Mouse (Mus musculus) embryonic stem cell, embryonic (primary cell): ENCODE results near the gene Trip12.

Experiments
- CTCF ChIA-PET, 4 experiments: fragments of 300-600 bp in 2 of 4; fragments of 350-600 bp in 2 of 4; sonication (Branson Sonifier 250); formaldehyde crosslinking; loops; one replicate each; lab custom pipeline; 2022; ENCODE audit warnings: inconsistent platforms in 2 of 4; lab: Charles Lee
- POLR2A ChIA-PET, 4 experiments: fragments of 300-600 bp in 2 of 4; fragments of 350-600 bp in 2 of 4; sonication (Branson Sonifier 250); formaldehyde crosslinking; loops; one replicate each; lab custom pipeline; 2022; ENCODE audit warnings: antibody characterized with exemption in 4 of 4, inconsistent platforms in 1 of 4; lab: Charles Lee

The Trip12 gene

DNA sequence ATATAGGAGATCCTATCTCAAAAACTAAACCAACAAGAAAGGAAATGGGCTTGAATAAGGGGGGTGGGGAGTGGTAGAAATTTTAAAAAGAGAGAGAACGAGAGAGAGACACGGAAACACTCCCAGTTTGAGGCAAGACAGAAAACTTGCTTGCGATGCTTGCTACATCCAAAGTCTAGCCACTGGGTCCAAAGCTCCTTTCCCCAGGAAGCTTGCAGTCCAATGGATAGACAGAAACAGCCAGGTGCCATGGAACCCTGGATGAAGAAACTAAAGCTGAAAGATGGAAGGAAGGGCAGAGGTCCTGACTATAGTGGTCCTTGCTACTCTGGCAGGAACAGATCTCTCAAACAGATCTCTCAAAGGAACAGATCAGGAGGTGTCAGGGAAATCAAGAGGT lies 8.0 kb upstream of the Trip12 start:
- ChIA-PET POLR2A (interaction anchor here in 3 of 4 experiments (0.5 to 13.3 kb wide), 9 partner anchors 8 to 22 kb away, joined by 3 to 335 read pairs (median 7); partner anchors contain the start of genes Fbxo36 (in 2 of the 3) and Trip12 (in 2 of the 3)), CTCF (interaction anchor here in 1 of 4 experiments (0.6 kb wide), 1 partner anchor 33 kb away, joined by 7 read pairs; no protein-coding TSS in a partner anchor)

- POLR2A ChIA-PET = interaction anchor here (0.9 to 13.3 kb wide), 10 partner anchors 8 to 34 kb away, joined by 3 to 335 read pairs (median 10); partner anchors contain the start of genes Fbxo36 (in 2 of the 4) and Trip12 (in 1 of the 4)
- CTCF ChIA-PET = interaction anchor here in 1 of 4 experiments (0.6 kb wide), 1 partner anchor 34 kb away, joined by 7 read pairs; no protein-coding TSS in a partner anchor
These were observed 7.4 kb upstream of the Trip12 start for GRCm38 (mm10) chr1:84847698-84848097.

GRCm38 (mm10) chr1:84843366-84843765 lies 3.0 kb upstream of the Trip12 start:
- ChIA-PET CTCF (interaction anchor here in 1 of 4 experiments (1.1 kb wide), 1 partner anchor 23 kb away, joined by 7 read pairs; no protein-coding TSS in a partner anchor), POLR2A (interaction anchor here in 3 of 4 experiments (1.1 to 13.3 kb wide), 7 partner anchors 8 to 33 kb away, joined by 3 to 335 read pairs (median 160); no protein-coding TSS in a partner anchor)

DNA sequence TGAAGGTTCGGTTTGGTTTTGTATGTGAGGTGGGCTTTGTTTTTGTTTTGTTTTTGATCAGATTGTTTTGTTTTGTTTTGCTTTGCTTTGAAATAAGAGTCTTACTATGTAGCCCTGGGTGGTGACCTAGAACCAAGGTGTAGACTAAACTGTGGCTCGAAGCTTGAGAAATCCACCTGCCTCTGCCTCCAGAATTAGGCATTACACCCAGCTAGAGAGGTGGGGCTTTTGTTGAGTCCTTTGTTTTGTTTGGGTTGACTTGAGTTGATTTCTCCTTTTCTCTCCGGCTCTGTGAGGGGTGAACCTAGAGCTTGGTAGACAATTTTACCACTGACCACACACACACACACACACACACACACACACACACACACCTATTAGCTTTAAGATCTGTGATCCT lies 745 bp upstream of the Trip12 start:
- POLR2A ChIA-PET = interaction anchor here (0.6 to 13.3 kb wide), 35 partner anchors 7 to 224 kb away, joined by 3 to 335 read pairs (median 6); no protein-coding TSS in a partner anchor
- CTCF ChIA-PET = interaction anchor here in 2 of 4 experiments (0.6 to 2.6 kb wide), 9 partner anchors 11 to 41 kb away, joined by 3 to 15 read pairs (median 6); no protein-coding TSS in a partner anchor

- CTCF ChIA-PET = interaction anchor here (0.7 to 2.6 kb wide), 11 partner anchors 10 to 42 kb away, joined by 3 to 11 read pairs (median 3); no protein-coding TSS in a partner anchor
These were observed 853 bp downstream of the Trip12 start, which contains the start of gene Fbxo36 for GRCm38 (mm10) chr1:84839309-84840017. TSS of gene Fbxo36 (plus strand) at chr1:84839841.

GRCm38 (mm10) chr1:84838621-84839151 lies 1.6 kb downstream of the Trip12 start:
- CTCF ChIA-PET = interaction anchor here in 3 of 4 experiments (0.5 to 2.6 kb wide), 5 partner anchors 28 to 264 kb away, joined by 3 to 9 read pairs (median 5); no protein-coding TSS in a partner anchor
- POLR2A ChIA-PET = interaction anchor here (0.6 to 13.3 kb wide), 44 partner anchors 8 to 1127 kb away, joined by 3 to 335 read pairs (median 4); no protein-coding TSS in a partner anchor

More at GRCm38 (mm10) chr1:84839309-84840017, 853 bp downstream of the Trip12 start, which contains the start of gene Fbxo36:
- POLR2A ChIA-PET = interaction anchor here (0.6 to 13.3 kb wide), 46 partner anchors 7 to 1126 kb away, joined by 3 to 335 read pairs (median 5); no protein-coding TSS in a partner anchor

DNA sequence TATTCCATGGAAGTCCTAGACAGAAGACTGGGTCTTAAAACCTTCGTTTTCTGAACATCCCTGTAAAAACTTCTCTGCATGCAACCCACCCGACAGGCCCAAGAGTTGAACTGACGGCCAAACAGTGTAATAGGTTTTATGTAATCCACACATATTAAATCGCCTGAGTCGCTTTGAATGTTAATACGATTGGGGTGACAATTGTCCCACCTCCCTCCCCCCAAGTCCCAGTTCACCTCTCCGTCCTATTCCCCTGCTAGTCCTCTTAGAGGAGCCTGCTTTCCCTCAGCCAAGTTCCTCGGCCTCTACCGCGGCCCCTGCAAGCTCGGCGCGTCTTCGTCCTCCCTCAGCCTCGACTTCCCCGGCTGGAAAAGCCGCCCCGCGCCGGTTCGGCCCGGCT lies 2.2 kb downstream of the Trip12 start:
- ChIA-PET CTCF (interaction anchor here in 3 of 4 experiments (0.6 to 1.5 kb wide), 5 partner anchors 28 to 44 kb away, joined by 3 to 5 read pairs (median 5); no protein-coding TSS in a partner anchor), POLR2A (interaction anchor here (0.6 to 13.3 kb wide), 36 partner anchors 9 to 186 kb away, joined by 3 to 335 read pairs (median 4); no protein-coding TSS in a partner anchor)

- CTCF ChIA-PET = interaction anchor here in 3 of 4 experiments (0.6 to 1.5 kb wide), 6 partner anchors 28 to 44 kb away, joined by 3 to 5 read pairs (median 4); no protein-coding TSS in a partner anchor
- POLR2A ChIA-PET = interaction anchor here (0.6 to 13.3 kb wide), 23 partner anchors 9 to 112 kb away, joined by 3 to 335 read pairs (median 20); no protein-coding TSS in a partner anchor
These were observed 2.7 kb downstream of the Trip12 start for GRCm38 (mm10) chr1:84837523-84838145.

- POLR2A ChIA-PET = interaction anchor here (0.6 to 14.9 kb wide), 17 partner anchors 8 to 581 kb away, joined by 3 to 160 read pairs (median 4); partner anchors contain the start of genes Fbxo36 (in 3 of the 4) and Trip12 (in 2 of the 4)
- CTCF ChIA-PET = interaction anchor here in 1 of 4 experiments (0.7 kb wide), 1 partner anchor 72 kb away, joined by 5 read pairs; no protein-coding TSS in a partner anchor
These were observed 15.2 kb downstream of the Trip12 start for GRCm38 (mm10) chr1:84825091-84825490.

- ChIA-PET POLR2A (interaction anchor here in 1 of 4 experiments (0.8 to 14.9 kb wide), 4 partner anchors 14 to 31 kb away, joined by 3 to 160 read pairs (median 34); partner anchors contain the start of genes Fbxo36 and Trip12), CTCF (interaction anchor here in 2 of 4 experiments (0.6 to 0.7 kb wide), 2 partner anchors 66 to 108 kb away, joined by 4 read pairs; no protein-coding TSS in a partner anchor)
These were observed 22.7 kb downstream of the Trip12 start for GRCm38 (mm10) chr1:84817596-84817995.

GRCm38 (mm10) chr1:84803788-84804187 lies 36.5 kb downstream of the Trip12 start:
- POLR2A ChIA-PET = interaction anchor here in 2 of 4 experiments (0.7 to 2.3 kb wide), 16 partner anchors 9 to 86 kb away, joined by 3 to 12 read pairs (median 4); partner anchors contain the start of genes Trip12 (in 2 of the 2) and Fbxo36 (in 1 of the 2)
- CTCF ChIA-PET = interaction anchor here in 1 of 4 experiments (0.7 kb wide), 1 partner anchor 93 kb away, joined by 3 read pairs; no protein-coding TSS in a partner anchor

DNA sequence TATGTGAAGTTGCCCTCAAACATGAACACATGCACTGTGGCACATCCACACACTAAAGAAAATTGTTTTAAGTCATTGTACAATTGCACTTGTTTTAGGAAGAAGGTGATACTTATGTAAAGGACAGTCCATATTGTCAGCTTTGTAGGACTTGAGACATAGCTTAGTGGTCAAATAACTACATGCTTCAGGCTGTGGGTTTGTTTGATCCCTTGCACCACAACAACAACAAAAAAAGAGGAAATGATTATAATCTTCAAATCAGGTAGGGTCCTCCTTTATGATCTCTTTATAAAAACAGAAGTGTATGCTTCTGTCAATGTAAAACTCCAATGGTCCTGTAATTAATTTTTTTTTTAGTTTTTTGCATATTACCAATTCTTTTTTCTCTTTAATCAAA lies 41.1 kb downstream of the Trip12 start:
- POLR2A ChIA-PET = interaction anchor here in 2 of 4 experiments (0.9 to 2.9 kb wide), 12 partner anchors 9 to 52 kb away, joined by 3 to 15 read pairs (median 4); no protein-coding TSS in a partner anchor
- CTCF ChIA-PET = interaction anchor here in 1 of 4 experiments (0.5 kb wide), 1 partner anchor 21 kb away, joined by 4 read pairs; no protein-coding TSS in a partner anchor

DNA sequence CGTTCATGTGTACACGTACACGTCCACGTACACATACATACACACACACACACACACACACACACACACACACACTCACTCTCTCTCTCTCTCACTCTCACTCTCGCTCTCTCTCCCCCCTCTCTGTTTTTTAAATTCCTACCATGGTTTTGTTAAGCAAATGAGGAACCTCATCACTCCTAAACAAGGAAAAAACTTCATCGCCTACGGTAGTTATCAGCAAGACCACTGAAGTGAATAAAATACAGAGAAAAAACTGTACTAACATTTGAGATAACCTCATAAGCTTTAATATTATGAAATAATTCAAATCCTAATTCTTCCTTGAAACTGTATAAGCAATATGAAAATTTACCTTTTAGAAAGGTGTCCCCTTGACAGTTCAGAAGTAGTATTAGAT lies 45.0 kb downstream of the Trip12 start:
- ChIA-PET POLR2A (interaction anchor here in 1 of 4 experiments (1.0 to 2.0 kb wide), 5 partner anchors 9 to 27 kb away, joined by 3 to 7 read pairs (median 4); no protein-coding TSS in a partner anchor), CTCF (no interaction called here)

DNA sequence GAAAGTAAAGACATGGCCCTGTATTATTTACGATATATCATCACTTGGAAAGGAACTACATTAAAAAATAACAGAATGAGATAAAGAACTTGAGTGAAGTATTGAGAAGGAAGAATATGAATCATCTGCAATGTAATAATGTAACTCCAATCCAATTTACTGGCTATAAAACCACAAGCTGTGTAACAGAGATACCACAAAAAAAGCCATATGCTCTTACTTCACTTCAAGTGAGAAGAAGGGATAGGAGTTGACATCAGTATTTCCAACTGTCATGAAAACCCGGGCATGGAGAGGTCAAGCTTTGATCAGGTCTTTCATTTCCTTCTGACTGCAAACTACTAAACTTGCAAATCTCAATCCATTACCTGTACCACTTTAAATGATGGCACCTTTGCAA lies 48.9 kb downstream of the Trip12 start:
- CTCF ChIA-PET = interaction anchor here in 2 of 4 experiments (0.6 to 2.1 kb wide), 2 partner anchors 60 to 75 kb away, joined by 3 to 6 read pairs; no protein-coding TSS in a partner anchor

GRCm38 (mm10) chr1:84780630-84781029 lies 59.7 kb downstream of the Trip12 start:
- ChIA-PET POLR2A (interaction anchor here in 1 of 4 experiments (0.6 to 1.9 kb wide), 4 partner anchors 10 to 118 kb away, joined by 3 to 5 read pairs (median 4); no protein-coding TSS in a partner anchor), CTCF (no interaction called here)

More for the DNA sequence above, 48.9 kb downstream of the Trip12 start:
- POLR2A ChIA-PET = interaction anchor here in 3 of 4 experiments (0.7 to 2.6 kb wide), 21 partner anchors 9 to 91 kb away, joined by 3 to 14 read pairs (median 3); no protein-coding TSS in a partner anchor

DNA sequence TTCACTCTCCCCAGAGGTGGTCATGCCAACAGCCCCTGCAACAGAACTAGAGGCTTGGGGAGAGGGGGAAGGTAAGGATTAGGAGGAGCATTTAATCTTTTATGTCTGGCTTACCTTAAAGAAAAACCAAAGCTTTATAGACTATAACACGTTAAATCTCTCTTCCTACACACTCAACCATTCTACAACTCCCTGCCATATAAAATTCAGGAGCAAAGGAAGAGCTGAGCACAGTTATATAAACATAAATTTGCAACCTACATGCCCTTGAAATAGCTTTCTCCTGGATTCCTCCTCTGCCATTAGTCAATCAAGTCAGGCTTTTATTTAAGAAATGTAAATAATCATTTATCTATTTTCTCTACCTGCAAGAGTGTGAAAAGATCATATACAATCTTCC lies 62.9 kb downstream of the Trip12 start:
- CTCF ChIA-PET = no interaction called here
- POLR2A ChIA-PET = interaction anchor here in 3 of 4 experiments (0.9 to 2.7 kb wide), 13 partner anchors 8 to 91 kb away, joined by 3 to 9 read pairs (median 5); no protein-coding TSS in a partner anchor
